Mouse (Mus musculus) kidney, postnatal 0 days (tissue): ENCODE measurements around the gene Dhx32. TPM values are rescaled to one million over a fixed set of nuclear protein-coding genes. Genes with fewer than 3 reads are reported as not detected.

Source experiments
- ATAC-seq: fragments of 200-750 bp; cut with Nextera tagmentation; replicated peaks from 2 replicates; pipeline ENCODE4 v1.8.0; 2017; ENCODE audit warnings: low read depth, moderate number of reproducible peaks, moderate TSS enrichment, moderate library complexity; ENCODE audit not compliant: low FRiP score
- DNase-seq: peaks from one replicate; pipeline ENCODE4 v3.0.0-alpha.2; 2016; ENCODE audit warnings: low spot score
- H3K27ac ChIP-seq: fragments of 300-500 bp; sonication (generic); 2 replicates; pipeline ENCODE4 v1.5.1; 2014; ENCODE audit warnings: mild to moderate bottlenecking
- H3K27me3 ChIP-seq: fragments of 300-500 bp; sonication (generic); 2 replicates; pipeline ENCODE4 v1.6.1; 2014; ENCODE audit warnings: low read length, mixed read lengths; ENCODE audit not compliant: insufficient read depth
- H3K36me3 ChIP-seq: fragments of 300-500 bp; sonication (generic); 2 replicates; pipeline ENCODE4 v1.6.1; 2014; ENCODE audit warnings: low read length, mixed read lengths; ENCODE audit not compliant: insufficient read depth
- H3K4me1 ChIP-seq: fragments of 300-500 bp; sonication (generic); replicated peaks from 2 replicates; pipeline ENCODE4 v1.6.1; 2014; ENCODE audit warnings: antibody characterized with exemption, low read length, mixed read lengths; ENCODE audit not compliant: insufficient read depth
- H3K4me2 ChIP-seq: fragments of 300-500 bp; sonication (generic); 2 replicates; pipeline ENCODE4 v1.6.1; 2014; ENCODE audit warnings: mild to moderate bottlenecking, low read length, moderate library complexity, mixed read lengths
- H3K4me3 ChIP-seq: fragments of 300-500 bp; sonication (generic); replicated peaks from 2 replicates; pipeline ENCODE4 v1.5.1; 2014; ENCODE audit warnings: low read depth, low read length
- H3K9ac ChIP-seq: fragments of 300-500 bp; sonication (generic); 2 replicates; pipeline ENCODE4 v1.6.1; 2014; ENCODE audit warnings: low read depth, low read length
- H3K9me3 ChIP-seq: fragments of 300-500 bp; sonication (generic); replicated peaks from 2 replicates; pipeline ENCODE4 v1.6.1; 2016; ENCODE audit warnings: low read length, inconsistent platforms, mixed read lengths
- CTCF ChIP-seq: IDR thresholded peaks from 2 replicates; pipeline ENCODE4 v1.5.1; 2016; ENCODE audit warnings: antibody characterized with exemption, low read depth, mild to moderate bottlenecking, moderate library complexity
- WGBS: fragments of 180-500 bp; shearing (Covaris S2); extraction: QIAGEN DNeasy Blood & Tissue Kit; methylation state at CpG from one replicate; pipeline ENCODE4 v1.1.7; 2014; 5-methylcytosine and 5-hydroxymethylcytosine counted together
- polyA plus RNA-seq: library from polyadenylated mRNA; unstranded; fragments of >200 nt; fragmentation: Nextera tagmentation; extraction: Ambion mirVana; gene quantifications from 2 replicates; pipeline ENCODE4 v1.2.1, GENCODE M21; 2015

The Dhx32 gene
- polyA plus RNA-seq, 1 experiment from 2014 or later = 19.9 TPM

DNA sequence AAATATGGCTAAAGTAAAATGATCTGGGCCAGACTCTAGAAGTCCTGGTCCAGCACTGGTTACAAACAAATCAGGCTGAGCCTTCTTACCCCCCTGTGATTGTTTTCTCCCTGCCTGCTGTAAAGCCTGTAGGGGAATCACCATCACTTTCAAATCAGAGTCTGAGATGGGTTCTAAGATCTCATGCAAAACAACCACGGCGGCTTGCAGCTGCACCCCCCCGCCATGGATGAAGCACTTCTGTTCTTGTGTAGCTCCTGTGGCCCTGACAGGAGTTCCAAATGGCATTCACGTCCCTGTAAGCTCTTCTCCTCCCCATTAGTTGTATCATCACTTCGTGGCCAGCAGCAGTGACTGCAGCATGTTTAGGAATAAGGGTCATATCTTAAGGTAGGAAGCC lies 98.9 kb downstream of the Dhx32 start:
- Histone ChIP-seq H3K9ac (no peak overlapping the region), H3K4me2 (no peak overlapping the region), H3K9me3 (0 out of 2 replicates have a peak, but pooled peaks cover 5% of the 10 kb centered on the region), H3K4me3 (no peak overlapping the region), H3K4me1 (no peaks in the 10 kb centered on the region), H3K27ac (no peak overlapping the region), H3K36me3 (0 out of 2 replicates have a peak, but pooled peaks cover 5% of the 10 kb centered on the region), H3K27me3 (no peaks in the 10 kb centered on the region)
- WGBS = 76% methylated on average over 5 of the region's 5 CpGs
- TF ChIP-seq CTCF = no peak
- no peak for DNase-seq
- ATAC-seq = no peak

DNA sequence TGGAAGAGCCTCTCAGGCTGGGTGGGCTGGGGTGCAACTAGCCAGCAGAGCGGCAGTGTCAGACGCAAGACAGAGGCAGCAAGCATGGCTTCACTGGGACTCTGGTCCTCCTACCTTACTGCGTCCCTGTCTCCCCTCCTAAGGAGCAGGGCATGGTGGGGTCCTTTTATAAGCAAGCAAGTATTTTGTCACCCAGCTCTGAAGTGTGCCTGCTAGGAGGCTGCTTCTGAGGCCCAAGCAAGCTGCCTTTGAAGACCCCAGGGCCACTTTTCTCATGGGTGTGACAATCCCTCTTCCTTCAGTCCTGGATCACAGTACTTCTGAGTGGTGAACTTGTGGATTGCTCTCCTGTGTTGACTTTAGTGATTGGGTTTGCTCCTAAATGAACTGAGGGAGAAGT lies 102.6 kb downstream of the Dhx32 start, which contains the start of gene Mmp21:
Mmp21 (minus strand) TSS at position 101 of the 400 bp plus-strand sequence.
- WGBS = 75% methylated on average over 3 of the region's 3 CpGs
- no peak within 1 kb of the TSS for H3K4me2 ChIP-seq
- H3K4me1 ChIP-seq = no peaks in the 10 kb centered on the region

DNA sequence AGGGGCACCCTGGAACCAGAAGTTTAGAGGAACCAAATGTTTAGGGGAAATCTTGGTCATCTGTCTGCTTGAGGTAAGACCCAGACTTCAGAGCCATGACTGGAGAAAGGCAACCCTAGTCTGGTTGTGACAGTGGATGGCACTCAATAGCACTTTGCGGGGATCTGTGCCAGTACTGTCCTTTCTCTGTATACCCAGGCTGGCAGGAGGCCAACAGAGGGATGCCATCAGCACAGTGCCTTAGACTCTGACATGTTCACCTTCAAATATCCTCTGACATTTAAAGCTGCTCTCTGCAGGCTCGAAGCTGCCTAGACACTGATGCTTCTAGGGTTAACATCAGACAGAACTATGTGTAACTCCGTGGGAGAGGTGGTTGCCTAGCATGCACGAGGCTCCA lies 103.1 kb downstream of the Dhx32 start:
- no peak for TF ChIP-seq CTCF
- Histone ChIP-seq H3K27me3 (no peaks in the 10 kb centered on the region), H3K9me3 (no peaks in the 10 kb centered on the region), H3K4me3 (no peak overlapping the region), H3K4me2 (no peak overlapping the region), H3K4me1 (no peaks in the 10 kb centered on the region), H3K9ac (no peak overlapping the region), H3K27ac (no peak overlapping the region), H3K36me3 (no peaks in the 10 kb centered on the region)
- WGBS = 57% methylated on average over 4 of the region's 4 CpGs
- ATAC-seq (no peak), DNase-seq (no peak)

More for the DNA sequence above, 102.6 kb downstream of the Dhx32 start, which contains the start of gene Mmp21:
- Histone ChIP-seq H3K4me3 (no peak within 1 kb of the TSS), H3K27me3 (no peaks in the 10 kb centered on the region), H3K36me3 (no peaks in the 10 kb centered on the region), H3K27ac (no peak within 1 kb of the TSS), H3K9me3 (no peaks in the 10 kb centered on the region), H3K9ac (no peak within 1 kb of the TSS)
- TF ChIP-seq CTCF = no peak
- DNase-seq = no peak
- no peak for ATAC-seq

DNA sequence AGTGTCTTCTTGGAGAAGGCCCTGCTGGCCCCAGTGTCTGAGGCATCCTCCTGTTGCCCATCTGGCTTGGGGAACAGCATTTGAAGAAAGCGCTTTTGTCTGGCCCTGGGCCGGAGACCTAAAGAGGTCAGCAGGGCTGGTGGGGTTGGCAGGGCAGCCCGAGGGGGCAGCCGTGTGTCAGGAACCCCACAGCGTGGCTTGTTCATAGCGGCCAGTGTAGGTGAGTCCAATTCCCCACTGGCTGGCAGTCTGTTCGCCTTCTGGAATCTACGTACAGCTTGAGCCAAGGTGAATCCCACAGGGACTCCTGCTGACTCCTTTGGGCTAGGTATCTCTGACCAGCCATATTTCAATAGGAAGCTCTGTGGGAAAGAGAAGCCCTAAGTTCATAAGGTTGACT lies 103.8 kb downstream of the Dhx32 start:
- Histone ChIP-seq H3K9me3 (no peaks in the 10 kb centered on the region), H3K4me2 (no peak overlapping the region), H3K36me3 (no peaks in the 10 kb centered on the region), H3K27me3 (no peaks in the 10 kb centered on the region), H3K9ac (no peak overlapping the region), H3K4me1 (no peaks in the 10 kb centered on the region), H3K27ac (no peak overlapping the region), H3K4me3 (no peak overlapping the region)
- DNase-seq (no peak), ATAC-seq (no peak)
- no peak for TF ChIP-seq CTCF
- 92% methylated on average over 8 of the region's 8 CpGs for WGBS

DNA sequence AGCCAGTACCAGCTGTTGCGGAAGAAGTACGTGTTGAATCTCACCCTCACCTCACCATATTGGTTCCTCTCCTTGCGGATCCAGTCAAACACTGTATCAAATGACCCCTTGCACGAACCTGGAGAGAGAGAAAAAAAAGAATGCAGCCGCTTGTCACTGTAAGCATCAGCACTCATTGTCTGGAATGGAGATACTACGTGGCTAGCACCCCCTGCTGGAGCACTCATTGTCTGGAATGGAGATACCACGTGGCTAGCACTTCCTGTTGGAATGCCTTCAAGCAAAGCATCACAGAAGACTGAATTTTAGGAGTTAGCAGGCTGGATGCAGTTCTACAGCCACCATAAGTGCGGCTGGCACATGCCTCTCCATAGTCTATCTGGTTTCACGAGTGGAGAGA lies 106.5 kb downstream of the Dhx32 start:
- Histone ChIP-seq H3K4me1 (no peaks in the 10 kb centered on the region), H3K4me2 (no peak overlapping the region), H3K4me3 (no peak overlapping the region), H3K27me3 (no peaks in the 10 kb centered on the region), H3K27ac (no peak overlapping the region), H3K9ac (no peak overlapping the region), H3K9me3 (no peaks in the 10 kb centered on the region), H3K36me3 (peaks cover 19% of the 10 kb centered on the region)
- peak; percentile 48 for TF ChIP-seq CTCF
- 73% methylated on average over 9 of the region's 9 CpGs for WGBS
- no peak for ATAC-seq
- DNase-seq = peak; percentile 31

Other genes with a start within 250 kb of the Dhx32 start
- gene Tex36, start 180.6 kb downstream of the Dhx32 start, polyA plus RNA-seq = 0.32 TPM in 1 of 2 replicates, not detected in the other
- 14.3 and 15.4 TPM in 2 replicates for gene Edrf1, start 145.2 kb downstream of the Dhx32 start, polyA plus RNA-seq
- gene Mmp21, start 102.7 kb downstream of the Dhx32 start, polyA plus RNA-seq = not detected in 2 replicates
- 163 and 176 TPM in 2 replicates for gene Bccip, start 73.4 kb downstream of the Dhx32 start, polyA plus RNA-seq
- gene Uros, start 72.7 kb downstream of the Dhx32 start, polyA plus RNA-seq = 22.6 and 27.8 TPM in 2 replicates
- gene Fank1, start 5.9 kb downstream of the Dhx32 start, polyA plus RNA-seq = 0.42 and 0.57 TPM in 2 replicates